Mouse (Mus musculus): Measurements from ENCODE around the gene Zhx3.

Zhx3 gene

DNA sequence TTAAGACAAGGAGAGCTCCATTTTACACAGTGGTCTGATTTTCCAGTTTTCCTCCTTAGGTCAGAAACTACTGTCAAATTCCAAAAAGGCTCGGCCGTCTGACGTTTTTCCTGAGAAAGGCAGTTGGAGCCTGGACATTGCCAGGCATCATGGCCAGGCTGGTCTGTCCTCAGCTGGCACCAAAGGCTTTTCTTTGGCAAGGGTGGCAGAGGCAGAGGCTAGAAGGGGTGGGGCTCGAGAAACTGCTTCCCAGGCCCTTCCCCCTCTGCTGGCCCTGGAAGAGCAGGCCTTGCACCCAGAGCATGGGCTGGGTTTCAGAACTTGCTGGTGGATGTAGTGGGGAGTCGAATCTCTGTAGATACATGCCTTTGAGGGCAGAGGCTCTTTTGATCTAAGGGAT lies 9.6 kb upstream of the Zhx3 start:
- no peak for DNase-seq (ENCODE audit: low spot score in 2 of 2)

DNA sequence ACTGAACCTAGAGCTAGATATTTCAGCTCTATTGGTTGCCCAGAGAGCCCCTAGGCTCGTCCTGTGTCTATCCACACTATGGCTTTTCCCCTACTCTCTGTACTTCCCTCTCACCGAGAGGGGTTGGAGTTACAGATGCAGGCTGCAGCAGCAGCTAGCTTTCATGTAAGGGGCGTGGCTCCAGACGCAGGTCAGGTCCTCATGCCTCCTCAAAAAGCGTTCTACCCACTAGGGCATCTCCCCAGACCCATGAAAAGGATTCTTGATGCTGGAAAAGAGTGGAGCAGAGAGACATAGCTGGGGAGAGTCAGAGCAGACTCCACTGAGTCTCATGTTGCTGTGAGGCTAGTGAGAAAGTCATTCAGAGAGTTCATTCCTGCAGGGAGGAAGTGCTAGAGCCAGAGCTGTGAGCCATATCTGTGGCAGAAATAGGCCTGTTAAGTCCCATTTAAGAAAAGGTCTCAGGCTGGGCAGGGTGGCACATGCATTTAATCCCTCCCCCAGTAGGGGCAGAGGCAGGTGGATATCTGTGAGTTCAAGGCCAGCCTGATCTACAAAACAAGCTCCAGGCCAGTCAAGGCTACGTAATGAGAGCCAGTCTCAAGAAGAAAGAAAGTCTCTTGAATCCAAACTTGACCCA lies 8.8 kb upstream of the Zhx3 start:
- no peak for DNase-seq (ENCODE audit: low spot score in 2 of 2)

DNA sequence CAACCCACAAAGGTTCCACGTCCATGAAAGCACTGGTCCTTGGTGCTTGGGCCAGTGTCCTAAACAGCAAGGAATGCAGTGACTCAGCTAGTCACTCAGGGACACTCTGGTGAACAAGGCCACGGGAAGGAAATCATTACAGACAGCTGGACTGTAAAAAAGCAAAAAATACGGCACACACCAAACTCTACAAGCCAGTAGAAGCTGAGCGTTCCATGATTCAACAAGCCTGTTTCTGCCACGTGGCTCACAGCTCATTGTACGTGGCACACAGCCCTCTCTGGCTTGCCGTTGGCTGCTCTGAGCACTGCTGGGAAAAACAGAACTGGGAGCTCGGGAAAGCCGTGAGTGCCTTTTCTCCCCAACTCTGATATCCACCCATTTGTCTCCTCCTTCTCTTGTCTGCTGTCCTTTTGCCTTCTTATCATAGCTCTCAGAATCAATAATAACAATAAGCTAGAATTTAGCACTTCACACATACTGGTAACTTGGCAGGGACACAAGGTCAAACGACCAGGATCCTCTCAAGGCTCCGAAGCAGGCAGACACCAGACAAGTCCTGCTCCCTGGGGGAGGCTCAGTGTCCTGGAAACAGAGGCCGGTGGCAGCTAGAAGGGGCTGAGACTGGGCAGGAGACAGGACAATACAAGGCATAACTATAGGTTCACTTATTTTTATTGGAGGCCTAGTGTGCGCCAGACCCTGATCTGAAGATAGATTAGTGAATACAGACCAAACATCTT lies 7.8 kb upstream of the Zhx3 start, which contains the start of gene Lpin3:
Gene Lpin3 (plus strand): TSS at position 218 of the 743 bp plus-strand sequence.
- DNase-seq (ENCODE audit: low spot score in 2 of 2): no peak

DNA sequence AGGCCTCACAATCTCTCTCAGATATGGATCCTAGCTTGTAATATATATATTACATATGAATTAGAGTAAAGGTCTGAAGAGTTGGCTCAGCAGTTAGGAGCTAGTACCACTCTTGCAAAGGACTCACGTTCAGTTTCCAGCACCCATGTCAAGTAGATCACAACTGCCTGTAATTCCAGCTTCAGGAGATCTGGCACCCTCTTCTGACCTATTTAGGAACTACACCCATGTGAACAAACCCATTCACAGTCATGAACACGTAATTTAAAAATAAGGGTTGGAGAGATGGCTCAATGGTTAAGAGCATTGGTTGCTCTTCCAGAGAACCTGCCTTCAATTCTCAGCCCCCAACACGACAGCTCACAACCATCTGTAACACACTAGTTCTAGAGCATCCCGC lies 3.3 kb upstream of the Zhx3 start:
- DNase-seq (ENCODE audit: low spot score in 2 of 2): no peak

DNA sequence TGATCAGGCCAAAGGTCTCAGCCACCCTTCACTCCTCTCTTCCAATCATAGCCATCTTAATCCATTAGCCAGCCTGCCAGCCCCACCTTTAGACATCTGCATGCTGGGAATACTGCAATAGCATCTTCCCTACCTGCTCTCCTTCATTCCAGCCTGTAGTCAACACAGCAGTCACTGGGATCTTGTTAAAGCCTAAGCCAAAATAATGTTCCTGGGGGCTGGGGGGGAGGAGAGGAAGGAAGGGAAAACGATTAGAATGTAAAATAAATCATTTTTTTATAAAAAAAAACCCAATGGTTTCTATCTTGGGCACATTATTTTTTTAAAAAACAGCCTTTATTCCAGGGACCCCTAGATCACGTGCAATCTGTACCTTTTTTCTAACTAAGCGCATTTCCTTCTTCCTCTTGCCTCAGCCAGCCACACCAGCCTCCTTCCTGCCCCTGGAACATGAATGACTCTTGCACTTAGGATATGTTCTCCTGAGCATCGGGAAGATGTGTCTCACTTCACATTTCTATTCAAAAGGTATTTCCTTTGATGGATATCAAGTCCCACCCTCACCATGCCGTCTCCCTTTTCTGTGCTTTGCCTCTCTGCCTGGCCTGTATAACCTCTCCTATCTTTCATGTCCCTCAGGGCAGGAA lies 1.6 kb upstream of the Zhx3 start:
- no peak for DNase-seq (ENCODE audit: low spot score in 2 of 2)

DNA sequence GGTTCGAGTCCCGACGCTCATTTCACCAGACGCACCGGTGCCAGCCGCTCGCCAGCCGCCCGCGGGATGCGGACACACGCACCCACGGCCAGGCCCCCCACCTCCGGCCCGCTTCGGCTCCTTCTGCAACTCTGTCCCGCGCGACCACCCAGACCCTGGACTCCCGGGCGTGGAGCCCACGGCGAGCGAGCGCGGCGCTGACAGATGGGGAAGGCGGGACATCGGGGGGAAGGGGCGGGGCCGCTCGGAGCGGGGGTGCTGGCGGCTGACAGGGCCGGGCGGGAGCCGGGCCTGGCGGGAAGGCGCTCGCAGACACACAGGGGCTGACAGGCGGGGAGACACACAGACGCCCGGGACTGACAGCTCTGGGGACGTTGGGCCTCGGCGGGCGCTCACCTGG lies 403 bp downstream of the Zhx3 start:
- peak; percentile 72 to 87 for DNase-seq (ENCODE audit: low spot score in 2 of 2)

DNA sequence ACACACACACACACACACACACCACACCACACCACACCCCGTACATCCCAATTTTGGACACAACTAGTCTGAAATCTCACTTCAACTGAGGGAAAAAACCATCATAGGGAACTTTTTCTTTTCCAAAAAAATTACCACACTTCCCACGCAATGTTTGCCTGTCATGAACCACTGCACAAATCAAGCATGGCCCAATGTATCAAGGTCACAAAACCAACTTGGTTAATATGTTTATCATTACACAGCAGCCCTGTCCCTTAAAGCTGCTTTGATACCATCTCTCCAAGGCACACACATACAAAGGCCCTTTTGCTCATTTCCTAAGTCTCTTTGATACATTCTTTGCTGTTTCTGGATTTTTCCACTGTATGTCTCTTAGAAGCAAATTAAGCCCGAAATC lies 1.5 kb downstream of the Zhx3 start:
- no peak for DNase-seq (ENCODE audit: low spot score in 2 of 2)

DNA sequence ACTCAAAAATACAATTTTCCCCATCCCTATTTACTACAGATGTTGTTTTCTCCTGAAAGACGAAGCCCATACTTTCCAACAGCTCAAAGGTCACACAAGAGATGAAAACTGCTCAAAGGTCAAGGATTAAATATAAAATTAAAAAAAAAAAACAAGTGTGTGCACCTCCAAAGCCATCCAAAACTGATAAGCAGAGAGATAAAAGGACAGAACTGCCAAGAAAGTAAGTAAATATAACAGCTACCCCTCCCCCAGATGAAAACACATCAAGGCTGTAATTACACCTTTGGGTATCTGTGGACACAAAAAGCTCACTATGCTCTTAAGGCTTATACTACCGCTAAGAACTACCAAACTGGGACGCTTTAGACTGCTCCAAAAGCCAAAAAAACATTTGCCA lies 3.4 kb downstream of the Zhx3 start:
- DNase-seq (ENCODE audit: low spot score in 2 of 2): no peak

DNA sequence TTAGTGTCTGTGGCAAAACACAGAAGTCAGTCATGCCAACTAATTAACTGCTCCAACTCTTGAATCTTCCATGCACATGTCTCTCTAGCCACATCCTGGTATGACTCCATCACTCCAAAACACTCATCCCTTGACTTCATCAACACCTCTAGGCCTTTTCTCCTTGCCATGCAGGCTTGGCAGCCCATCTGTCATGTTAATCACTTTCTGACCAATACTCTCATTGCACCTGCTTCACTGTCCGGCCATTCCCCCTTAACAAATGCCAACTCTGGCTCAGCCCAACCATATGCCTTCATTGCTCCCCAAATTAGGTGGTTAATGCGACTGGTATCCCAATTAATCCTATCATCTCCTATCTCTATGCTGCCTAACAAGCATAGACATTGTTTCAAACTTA lies 7.5 kb downstream of the Zhx3 start:
- no peak for DNase-seq (ENCODE audit: low spot score in 2 of 2)

DNA sequence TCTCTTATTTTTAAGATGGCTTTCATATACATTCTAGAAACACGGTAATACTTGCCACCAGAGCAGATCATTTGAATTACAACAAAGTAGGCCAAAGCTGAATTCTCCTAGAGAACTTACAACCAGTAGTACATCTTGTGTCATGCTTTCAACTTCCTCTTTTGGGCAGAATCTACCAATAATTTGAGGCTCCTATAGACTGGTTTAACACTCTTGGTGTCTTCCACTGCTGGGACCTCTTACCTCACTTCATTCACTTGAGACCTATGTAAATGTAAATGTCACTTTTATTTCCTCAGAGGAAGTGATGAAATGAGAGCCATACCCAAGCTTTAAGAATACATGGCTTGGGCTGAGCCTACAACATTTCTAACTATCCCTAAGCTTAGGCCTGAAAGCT lies 8.7 kb downstream of the Zhx3 start:
- no peak for DNase-seq (ENCODE audit: low spot score in 2 of 2)

DNA sequence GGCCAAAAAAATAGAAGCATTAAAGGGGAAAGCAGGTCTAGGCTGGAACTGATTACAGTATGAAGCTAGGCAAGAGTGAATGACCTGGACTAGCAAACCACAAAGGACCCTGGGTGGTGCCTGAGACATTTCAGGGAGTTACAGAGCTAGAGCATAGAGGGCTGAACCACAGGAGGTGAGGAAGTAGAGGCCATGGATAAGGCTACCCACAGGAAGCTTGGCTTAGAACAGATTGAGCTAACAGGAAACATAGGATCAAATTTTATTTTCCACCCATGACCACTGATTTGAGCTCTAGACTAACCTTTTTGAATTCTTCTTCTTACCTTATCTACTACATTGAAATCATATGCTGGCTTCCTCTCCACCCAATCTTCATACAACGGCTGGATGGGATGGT lies 12.4 kb downstream of the Zhx3 start:
- no peak for DNase-seq (ENCODE audit: low spot score in 2 of 2)

DNA sequence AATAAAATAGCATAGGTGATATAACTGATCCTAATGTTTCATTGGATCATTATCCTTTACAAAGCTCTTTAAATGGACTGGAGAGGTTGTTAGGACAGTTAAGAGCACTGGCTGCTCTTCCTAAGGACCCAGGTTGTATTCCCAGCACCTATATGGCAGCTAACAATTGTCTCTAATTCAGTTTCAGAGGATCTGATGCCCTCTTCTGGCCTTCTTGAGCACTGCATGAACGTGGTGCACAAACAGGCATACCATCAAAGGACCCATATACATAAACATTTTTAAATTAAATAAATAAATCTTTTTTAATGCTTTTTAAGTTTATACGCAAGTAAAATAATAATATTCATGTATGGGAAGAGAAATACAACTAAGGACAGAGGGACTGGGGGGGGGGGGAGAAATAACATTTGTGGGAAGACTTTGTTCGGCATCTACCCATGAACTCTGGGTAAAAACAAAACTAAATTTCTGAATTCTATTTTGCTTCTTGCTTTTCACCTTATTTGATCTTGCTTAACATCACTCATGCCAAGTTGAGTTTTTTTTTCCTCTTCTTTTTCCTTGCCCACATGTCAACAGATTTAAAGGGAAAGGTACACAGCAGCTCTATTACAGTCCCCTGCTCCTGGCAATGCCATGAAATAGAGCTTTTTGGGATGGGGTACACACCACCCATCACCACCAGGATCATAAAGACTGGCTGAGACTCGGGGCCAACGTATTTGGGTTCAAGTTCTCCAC lies 16.3 kb downstream of the Zhx3 start:
- no peak for DNase-seq (ENCODE audit: low spot score in 2 of 2)

DNA sequence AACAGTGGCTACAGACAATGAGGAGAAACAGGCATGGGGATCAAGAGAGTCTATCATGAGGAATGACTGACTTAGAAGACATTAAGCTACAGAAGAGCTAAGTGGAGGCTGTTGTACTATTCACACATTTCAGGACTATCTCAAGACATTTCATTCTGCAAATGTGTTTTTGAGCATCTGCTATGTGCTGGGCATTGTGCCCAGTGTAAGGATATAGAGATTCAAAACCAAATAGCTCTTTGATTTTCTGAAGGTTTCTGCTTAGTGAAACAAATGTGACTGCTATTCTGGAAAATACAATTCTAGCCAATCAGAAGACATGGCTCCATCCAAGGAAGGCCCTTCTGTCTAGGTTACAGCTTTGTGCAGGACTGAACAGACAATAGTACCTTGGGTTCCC lies 18.1 kb downstream of the Zhx3 start:
- DNase-seq (ENCODE audit: low spot score in 2 of 2): no peak

DNA sequence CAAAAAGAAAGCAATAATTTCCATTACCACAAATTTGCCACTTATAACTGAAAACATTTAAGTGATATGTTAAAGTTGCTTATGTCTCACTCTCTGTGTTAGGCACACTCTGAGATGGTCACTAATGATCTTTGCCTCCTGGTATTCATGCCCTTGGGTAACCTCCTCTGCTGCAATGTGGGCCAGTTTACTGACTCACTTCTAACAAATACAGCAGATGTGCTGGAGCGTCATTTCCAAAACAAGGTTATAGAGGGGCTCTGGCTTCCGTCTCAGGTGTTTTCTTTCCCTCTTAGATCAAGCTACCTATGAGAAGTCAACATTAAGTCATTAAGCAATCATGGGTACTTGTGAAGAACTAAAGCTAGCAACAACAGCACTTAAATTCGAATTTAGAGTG lies 22.4 kb downstream of the Zhx3 start:
- no peak for DNase-seq (ENCODE audit: low spot score in 2 of 2)

DNA sequence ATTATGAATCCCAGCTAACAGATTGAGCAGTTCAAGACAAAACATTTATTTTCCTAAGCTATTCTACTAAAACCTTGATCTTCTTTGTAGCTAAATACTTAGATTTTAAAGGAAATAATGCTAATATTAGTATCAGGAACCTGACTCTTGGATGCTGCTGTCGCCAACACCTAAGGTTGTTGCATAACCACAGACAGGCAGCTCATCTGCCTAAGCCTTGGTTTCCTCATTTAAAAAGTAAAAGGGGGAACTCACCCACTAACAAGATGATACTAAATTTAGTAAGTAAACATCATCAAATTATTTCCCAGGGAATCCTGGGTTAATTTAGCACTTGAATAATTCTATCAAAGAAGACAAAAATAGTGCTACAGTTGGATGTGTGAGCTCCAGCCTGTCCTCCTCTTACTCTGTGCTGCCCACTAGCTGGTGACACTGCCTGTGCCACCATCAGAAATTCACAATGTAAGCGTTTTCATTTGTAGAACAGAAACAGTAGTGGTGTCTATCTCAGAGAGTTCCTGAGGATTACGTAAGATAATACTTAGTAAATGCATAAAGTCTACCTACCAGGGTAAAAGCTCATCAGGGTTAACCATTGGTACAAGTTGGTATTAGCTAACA lies 23.1 kb downstream of the Zhx3 start:
- no peak for DNase-seq (ENCODE audit: low spot score in 2 of 2)

DNA sequence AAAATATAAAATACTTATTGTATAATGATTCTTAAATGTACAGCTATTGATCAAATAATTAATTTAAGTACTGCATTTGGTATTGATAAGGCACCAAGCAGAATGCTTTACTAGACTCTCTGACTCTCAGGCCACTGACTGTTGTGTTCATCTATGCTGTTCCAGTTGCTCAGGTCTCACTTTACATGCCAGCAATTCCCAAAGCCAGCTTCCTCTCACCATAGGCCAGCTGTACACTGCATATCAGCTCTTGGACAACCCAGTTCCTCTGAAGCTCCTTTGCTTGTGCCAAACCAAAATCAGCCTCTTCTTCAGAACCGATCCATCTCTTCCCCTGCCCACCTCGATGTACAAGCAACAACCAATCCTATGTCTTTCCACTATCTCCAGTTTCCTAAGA lies 24.6 kb downstream of the Zhx3 start:
- DNase-seq (ENCODE audit: low spot score in 2 of 2): no peak

DNA sequence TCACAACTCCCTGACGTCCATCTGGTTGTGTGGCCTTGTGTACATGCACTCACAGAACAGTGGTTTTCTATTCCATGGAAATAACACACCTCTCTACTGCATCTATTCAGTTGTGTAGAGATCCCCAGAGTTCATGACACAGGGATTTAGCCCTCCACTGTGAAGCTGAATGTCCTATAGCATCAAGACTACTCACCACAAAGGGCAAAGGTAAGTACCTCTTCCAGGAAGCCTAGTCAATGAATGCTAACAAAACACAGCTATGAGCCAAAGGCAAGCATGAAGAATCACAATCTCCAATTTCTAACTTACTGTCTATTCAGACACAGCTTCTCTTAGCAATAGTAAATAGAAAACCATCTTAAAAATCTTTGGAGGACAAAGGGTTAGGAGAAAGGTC lies 25.1 kb downstream of the Zhx3 start:
- DNase-seq (ENCODE audit: low spot score in 2 of 2): no peak

DNA sequence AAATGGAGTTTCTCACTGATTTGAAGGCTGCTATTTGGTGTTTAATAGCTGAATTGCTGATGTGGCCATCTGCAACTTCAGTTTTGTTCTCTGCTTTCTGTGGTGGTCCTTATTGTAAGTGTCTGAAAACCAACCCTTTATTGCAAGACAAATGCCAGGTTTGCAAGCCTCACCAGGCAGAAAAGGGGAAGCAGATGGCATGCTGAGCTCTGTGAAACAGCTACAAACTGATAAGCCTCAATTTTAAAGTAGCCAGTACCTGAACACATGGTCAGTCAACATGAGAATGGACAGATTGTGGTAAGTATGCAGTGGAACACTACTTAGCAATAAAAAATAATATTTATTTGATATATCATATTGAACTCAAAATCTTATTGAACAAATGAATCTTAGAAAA lies 32.0 kb downstream of the Zhx3 start:
- no peak for DNase-seq (ENCODE audit: low spot score in 2 of 2)

DNA sequence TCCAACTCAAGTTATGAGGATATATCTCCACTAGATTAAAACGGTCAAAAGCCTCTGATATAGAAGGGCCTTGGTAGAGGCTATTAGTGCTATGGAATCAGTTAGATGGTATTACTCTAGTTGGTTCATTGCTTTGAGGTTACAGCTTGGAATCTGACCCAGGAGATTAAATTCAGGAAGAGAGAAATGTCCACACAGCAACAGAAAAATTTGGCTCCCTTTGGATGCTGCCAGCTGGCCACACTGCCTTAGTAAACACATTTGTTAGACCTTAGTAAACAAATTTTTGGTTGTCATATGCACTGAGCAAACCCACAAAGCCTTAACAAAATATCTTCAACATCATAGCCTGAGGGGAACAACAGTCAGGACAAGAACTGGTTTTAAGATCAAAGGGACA lies 62.0 kb downstream of the Zhx3 start:
- DNase-seq (ENCODE audit: low spot score in 2 of 2): no peak

DNA sequence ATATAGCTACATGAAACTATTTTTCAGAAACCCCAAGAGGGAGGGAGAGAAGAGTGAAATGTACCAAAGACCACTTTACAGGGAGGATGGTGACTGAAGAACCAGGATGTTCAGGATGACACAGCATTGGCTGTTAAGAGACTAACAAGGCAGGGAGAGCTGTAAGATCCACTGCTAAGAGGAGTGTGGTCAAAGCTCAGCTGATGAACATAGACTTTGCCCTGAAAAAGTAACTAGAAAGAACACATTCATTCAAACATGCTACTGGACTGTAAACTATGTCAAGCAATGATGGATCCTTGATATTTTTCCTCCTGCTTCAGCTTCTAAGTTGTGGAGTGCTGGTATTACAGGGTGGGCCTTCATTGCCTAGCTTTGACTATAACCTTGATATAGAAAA lies 62.4 kb downstream of the Zhx3 start:
- DNase-seq (ENCODE audit: low spot score in 2 of 2): no peak

DNA sequence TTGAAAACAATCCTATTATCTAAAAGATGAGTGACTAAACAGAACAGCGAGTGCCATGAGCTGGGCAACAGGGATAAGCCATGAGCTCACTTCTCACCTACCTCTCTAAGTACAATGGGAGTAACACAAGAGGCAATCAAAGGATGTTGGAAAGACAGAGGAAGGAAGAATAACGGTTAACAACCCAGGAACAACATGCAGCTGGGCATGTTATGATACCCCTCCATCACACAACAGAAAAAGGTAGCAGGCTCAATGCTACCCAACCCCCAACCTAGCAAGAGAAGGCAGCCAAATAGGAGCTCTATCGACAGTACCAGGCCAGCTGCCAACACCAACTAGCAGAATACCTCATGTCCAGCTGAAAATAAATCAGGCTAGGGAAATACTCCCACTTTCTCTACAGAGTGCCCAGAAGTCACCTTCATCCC lies 66.7 kb downstream of the Zhx3 start:
- DNase-seq (ENCODE audit: low spot score in 2 of 2): no peak
